Mouse (Mus musculus) E14TG2a.4 (cell line): Measurements from ENCODE around the gene Chml.

Experiments used
- CTCF ChIP-seq: conservative IDR thresholded peaks from 2 replicates; pipeline ENCODE4 v1.5.1; 2014; ENCODE audit warnings: low read length
- NANOG ChIP-seq: IDR thresholded peaks from 2 replicates; pipeline ENCODE4 v1.6.1; 2014; ENCODE audit warnings: borderline replicate concordance, low read length, mixed read lengths
- POU5F1 ChIP-seq: IDR thresholded peaks from 2 replicates; pipeline ENCODE4 v1.6.1; 2014; ENCODE audit warnings: low read length, borderline replicate concordance

DNA sequence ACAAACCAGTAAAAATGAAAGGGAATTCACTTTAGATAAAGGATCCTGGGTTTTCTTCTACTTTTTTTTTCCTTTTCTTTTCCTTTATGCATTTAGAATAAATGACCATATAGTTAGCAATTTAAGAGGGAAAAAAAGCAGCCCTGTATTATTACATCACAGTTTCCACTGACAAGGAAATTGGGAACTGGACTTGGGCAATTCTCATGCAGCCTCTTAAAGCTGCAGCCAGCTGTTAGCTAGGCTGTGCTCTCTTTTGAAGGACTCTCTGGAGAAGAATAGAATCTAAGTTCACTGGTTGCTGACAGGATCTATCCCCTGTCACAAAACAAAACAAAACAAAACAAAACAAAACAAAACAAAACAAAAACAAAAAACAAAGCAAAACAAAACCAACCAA lies 15.3 kb upstream of the Chml start:
- TF ChIP-seq CTCF (no peak), POU5F1 (no peak), NANOG (no peak)
